Comparison of ENCODE assay signal across 9 mouse cellular contexts in the genomic region with DNA sequence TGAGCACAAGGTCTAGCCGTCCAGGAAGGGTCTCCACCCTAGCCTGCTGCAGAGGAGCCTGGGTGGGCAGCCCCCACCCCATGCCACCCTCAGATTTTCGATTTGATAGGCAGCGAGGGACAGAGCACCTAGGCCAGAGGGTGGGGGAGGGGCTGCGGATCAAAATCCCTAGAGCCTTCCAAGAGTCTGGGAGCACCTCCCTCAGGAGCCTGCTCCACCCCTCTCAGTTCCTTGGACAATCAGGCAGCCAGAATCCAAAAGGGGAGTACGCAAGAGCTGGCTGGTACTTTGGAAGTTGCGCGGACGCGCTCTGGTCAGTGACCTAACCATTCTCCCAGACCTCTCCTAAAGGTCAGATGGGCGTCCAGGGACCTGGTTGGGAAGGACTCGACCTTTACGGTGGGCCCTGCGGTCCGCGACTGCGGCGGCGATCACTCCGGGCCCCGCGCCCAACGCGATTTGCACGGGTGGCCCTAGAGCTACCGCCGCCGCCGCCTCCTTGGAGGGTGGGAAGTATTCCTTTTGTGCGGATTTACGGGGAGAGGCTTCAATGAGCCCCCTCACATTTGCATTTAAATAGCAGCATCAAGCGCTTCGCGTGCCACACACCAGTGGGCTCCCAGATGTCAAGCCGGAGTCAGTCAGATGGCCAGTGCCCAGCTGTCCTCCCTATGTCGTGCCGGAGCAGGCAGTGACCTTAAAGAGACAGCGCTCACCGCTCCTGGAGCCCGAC. TPM values are rescaled to one million over a fixed set of nuclear protein-coding genes. Genes with fewer than 3 reads are reported as not detected.
DNase-seq lines count a peak whose midpoint lies in the region; ATAC-seq lines count a peak whose summit lies in the region.
"Had no signal": no experiment of that assay in that cellular context is flagged by ENCODE, and none has a peak within 500 bp of the region (broad histone marks: within the 10 kb centered on the region; RNA-seq: fewer than 3 reads in every experiment).

No protein-coding gene starts in this region.

- H3K9me3 ChIP-seq in embryonic facial prominence, embryonic 12.5 days = no peaks in the 10 kb centered on the region
- no peaks in the 10 kb centered on the region for H3K9me3 ChIP-seq in hindbrain, embryonic 15.5 days
- H3K9me3 ChIP-seq in neural tube, embryonic 11.5 days (ENCODE audit: control insufficient read depth, low read length) = no peaks in the 10 kb centered on the region
- H3K9me3 ChIP-seq: liver, embryonic 15.5 days had no signal

- peaks cover 51% of the 10 kb centered on the region for H3K27me3 ChIP-seq in embryonic facial prominence, embryonic 12.5 days
- peaks cover 14% of the 10 kb centered on the region for H3K27me3 ChIP-seq in hindbrain, embryonic 15.5 days
- peaks cover 73% of the 10 kb centered on the region for H3K27me3 ChIP-seq in neural tube, embryonic 11.5 days (ENCODE audit: control insufficient read depth, insufficient read depth, low read length)

- H3K4me1 ChIP-seq in embryonic facial prominence, embryonic 12.5 days = peaks cover 44% of the 10 kb centered on the region
- H3K4me1 ChIP-seq in hindbrain, embryonic 15.5 days (replicated peaks) = peaks cover 72% of the 10 kb centered on the region
- H3K4me1 ChIP-seq in neural tube, embryonic 11.5 days (ENCODE audit: control insufficient read depth, insufficient read depth, low read length) = peaks cover 52% of the 10 kb centered on the region

- peak overlapping the region; percentile 20; the same call in 1 of the 2 replicates for H3K9ac ChIP-seq in embryonic facial prominence, embryonic 12.5 days
- H3K9ac ChIP-seq in hindbrain, embryonic 15.5 days = peak overlapping the region; percentile 41
- H3K9ac ChIP-seq in neural tube, embryonic 11.5 days (ENCODE audit: low read length) = peak overlapping the region; percentile 44
- H3K9ac ChIP-seq: liver, embryonic 15.5 days had no signal

- H3K27ac ChIP-seq in embryonic facial prominence, embryonic 12.5 days = peak overlapping the region; percentile 38
- peak overlapping the region; percentile 95 for H3K27ac ChIP-seq in hindbrain, embryonic 15.5 days (replicated peaks)
- H3K27ac ChIP-seq in neural tube, embryonic 11.5 days (ENCODE audit: low read depth, low read length) = peak overlapping the region; percentile 81
- H3K27ac ChIP-seq: liver, embryonic 15.5 days had no signal

- no peaks in the 10 kb centered on the region for H3K36me3 ChIP-seq in embryonic facial prominence, embryonic 12.5 days
- H3K36me3 ChIP-seq in hindbrain, embryonic 15.5 days = no peaks in the 10 kb centered on the region
- no peaks in the 10 kb centered on the region for H3K36me3 ChIP-seq in neural tube, embryonic 11.5 days (ENCODE audit: control insufficient read depth, insufficient read depth, low read length)
- H3K36me3 ChIP-seq: liver, embryonic 15.5 days had no signal

- under 1% methylated on average over 39 of the region's 39 CpGs for WGBS in embryonic facial prominence, embryonic 12.5 days
- WGBS in hindbrain, embryonic 15.5 days = 1% methylated on average over 39 of the region's 39 CpGs
- under 1% methylated on average over 39 of the region's 39 CpGs for WGBS in neural tube, embryonic 11.5 days

- peak overlapping the region; percentile 32 for H3K4me3 ChIP-seq in embryonic facial prominence, embryonic 12.5 days
- H3K4me3 ChIP-seq in hindbrain, embryonic 15.5 days = peak overlapping the region; percentile 57
- H3K4me3 ChIP-seq in neural tube, embryonic 11.5 days (ENCODE audit: low read depth, low read length) = peak overlapping the region; percentile 23
- H3K4me3 ChIP-seq: liver, embryonic 15.5 days had no signal

- peak overlapping the region; percentile 70 for H3K4me2 ChIP-seq in embryonic facial prominence, embryonic 12.5 days (replicated peaks)
- peak overlapping the region; percentile 78 for H3K4me2 ChIP-seq in hindbrain, embryonic 15.5 days
- peak overlapping the region; percentile 91 for H3K4me2 ChIP-seq in neural tube, embryonic 11.5 days (ENCODE audit: low read depth)
- H3K4me2 ChIP-seq: liver, embryonic 15.5 days had no signal

- ATAC-seq in embryonic facial prominence, embryonic 12.5 days (ENCODE audit: insufficient number of reproducible peaks, insufficient read depth, low FRiP score, low TSS enrichment) = no peak
- no peak for ATAC-seq in hindbrain, embryonic 15.5 days (ENCODE audit: low FRiP score, low read depth)
- peak; percentile 48 for ATAC-seq in neural tube, embryonic 11.5 days (ENCODE audit: insufficient read depth, low FRiP score, low TSS enrichment)
- ATAC-seq in cerebellum, adult (ENCODE audit: insufficient number of reproducible peaks, low FRiP score, low TSS enrichment) = no peak

- DNase-seq in heart, adult 11 months = peak; percentile 93
- no peak for DNase-seq in heart, adult 8-10 months (ENCODE audit: low spot score)
- peak; percentile 72 for DNase-seq in neural tube, embryonic 11.5 days (ENCODE audit: low spot score)
- DNase-seq in thymus, postnatal 10 days (ENCODE audit: low spot score in 2 of 2) = no peak
- DNase-seq in liver = no peak

RNA-seq across cellular contexts. Expression of a gene that starts 2.8 kb away (rescaled TPM):
- total RNA-seq in heart, adult 8-10 months (2022) = 1 to 10 TPM; 5.0 to 9.3 (median 7.6) TPM
- 15.5 and 21.1 TPM in 2 replicates for polyA plus RNA-seq in embryonic facial prominence, embryonic 12.5 days (2016; fragmentation: Nextera tagmentation; extraction: Ambion mirVana)
- 18.0 and 18.5 TPM in 2 replicates for polyA plus RNA-seq in hindbrain, embryonic 15.5 days (2015; fragmentation: Nextera tagmentation; extraction: Ambion mirVana)
- polyA plus RNA-seq in neural tube, embryonic 11.5 days (2014; fragmentation: Nextera tagmentation; extraction: Ambion mirVana) = 12.9 and 13.0 TPM in 2 replicates

Comparison
In these comparisons a context has a peak if more than half of its experiments do, and no peak if none do; other contexts are left out.
1. DNase-seq: peak in heart, adult 11 months (single experiment) and neural tube, embryonic 11.5 days (single experiment); none in heart, adult 8-10 months (single experiment), thymus, postnatal 10 days (0 of 2) and liver (single experiment).
2. H3K27ac ChIP-seq: peak in every context shown above with its lines; median percentile 95 in hindbrain, embryonic 15.5 days; 81 in neural tube, embryonic 11.5 days; 38 in embryonic facial prominence, embryonic 12.5 days.
3. Peak in every context shown above with its lines, with median percentiles within 50 percentile points of each other: H3K4me2 ChIP-seq, H3K4me3 ChIP-seq and H3K9ac ChIP-seq.